Mouse (Mus musculus) kidney, postnatal 0 days (tissue): ENCODE measurements around the gene Iqsec1. TPM values are rescaled to one million over a fixed set of nuclear protein-coding genes. Genes with fewer than 3 reads are reported as not detected.

Experiments used
- ATAC-seq: fragments of 200-750 bp; cut with Nextera tagmentation; replicated peaks from 2 replicates; pipeline ENCODE4 v1.8.0; 2017; ENCODE audit warnings: low read depth, moderate number of reproducible peaks, moderate TSS enrichment, moderate library complexity; ENCODE audit not compliant: low FRiP score
- DNase-seq: peaks from one replicate; pipeline ENCODE4 v3.0.0-alpha.2; 2016; ENCODE audit warnings: low spot score
- H3K27ac ChIP-seq: fragments of 300-500 bp; sonication (generic); 2 replicates; pipeline ENCODE4 v1.5.1; 2014; ENCODE audit warnings: mild to moderate bottlenecking
- H3K27me3 ChIP-seq: fragments of 300-500 bp; sonication (generic); 2 replicates; pipeline ENCODE4 v1.6.1; 2014; ENCODE audit warnings: low read length, mixed read lengths; ENCODE audit not compliant: insufficient read depth
- H3K36me3 ChIP-seq: fragments of 300-500 bp; sonication (generic); 2 replicates; pipeline ENCODE4 v1.6.1; 2014; ENCODE audit warnings: low read length, mixed read lengths; ENCODE audit not compliant: insufficient read depth
- H3K4me1 ChIP-seq: fragments of 300-500 bp; sonication (generic); replicated peaks from 2 replicates; pipeline ENCODE4 v1.6.1; 2014; ENCODE audit warnings: antibody characterized with exemption, low read length, mixed read lengths; ENCODE audit not compliant: insufficient read depth
- H3K4me2 ChIP-seq: fragments of 300-500 bp; sonication (generic); 2 replicates; pipeline ENCODE4 v1.6.1; 2014; ENCODE audit warnings: mild to moderate bottlenecking, low read length, moderate library complexity, mixed read lengths
- H3K4me3 ChIP-seq: fragments of 300-500 bp; sonication (generic); replicated peaks from 2 replicates; pipeline ENCODE4 v1.5.1; 2014; ENCODE audit warnings: low read depth, low read length
- H3K9ac ChIP-seq: fragments of 300-500 bp; sonication (generic); 2 replicates; pipeline ENCODE4 v1.6.1; 2014; ENCODE audit warnings: low read depth, low read length
- H3K9me3 ChIP-seq: fragments of 300-500 bp; sonication (generic); replicated peaks from 2 replicates; pipeline ENCODE4 v1.6.1; 2016; ENCODE audit warnings: low read length, inconsistent platforms, mixed read lengths
- CTCF ChIP-seq: IDR thresholded peaks from 2 replicates; pipeline ENCODE4 v1.5.1; 2016; ENCODE audit warnings: antibody characterized with exemption, low read depth, mild to moderate bottlenecking, moderate library complexity
- WGBS: fragments of 180-500 bp; shearing (Covaris S2); extraction: QIAGEN DNeasy Blood & Tissue Kit; methylation state at CpG from one replicate; pipeline ENCODE4 v1.1.7; 2014; 5-methylcytosine and 5-hydroxymethylcytosine counted together
- microRNA-seq: library from miRNA; unstranded; fragments of <30 nt; microRNA quantifications from one replicate; pipeline ENCODE4, GENCODE M21; 2016
- polyA plus RNA-seq: library from polyadenylated mRNA; unstranded; fragments of >200 nt; fragmentation: Nextera tagmentation; extraction: Ambion mirVana; gene quantifications from 2 replicates; pipeline ENCODE4 v1.2.1, GENCODE M21; 2015

Gene Iqsec1
- polyA plus RNA-seq, 1 experiment from 2014 or later: 12.3 TPM

DNA sequence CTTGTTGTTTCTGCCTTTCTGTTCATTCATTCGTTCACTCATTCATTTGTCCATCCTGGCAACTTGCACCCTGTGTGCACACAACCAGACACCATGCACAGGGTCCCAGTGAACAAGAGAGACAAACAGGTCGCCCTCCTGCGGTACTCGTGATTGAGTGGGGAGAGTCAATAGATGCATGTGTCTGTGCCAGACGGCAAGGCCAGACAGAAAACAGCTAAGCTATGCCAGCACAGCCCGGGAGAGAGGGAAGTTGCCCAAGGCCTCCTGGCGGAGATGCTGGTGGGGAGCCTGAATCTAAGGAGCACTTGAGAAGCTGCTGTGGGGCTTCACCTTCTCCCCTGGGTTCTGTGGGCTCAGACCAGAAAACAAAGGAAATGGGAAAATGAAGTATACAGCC is 373.1 kb downstream of the Iqsec1 start:
- H3K36me3 ChIP-seq: no peaks in the 10 kb centered on the region
- no peaks in the 10 kb centered on the region for H3K9me3 ChIP-seq
- H3K9ac ChIP-seq: no peak overlapping the region
- H3K27me3 ChIP-seq: no peaks in the 10 kb centered on the region
- DNase-seq (no peak), ATAC-seq (no peak)
- no peak overlapping the region for H3K27ac ChIP-seq
- no peak overlapping the region for H3K4me2 ChIP-seq
- no peak for TF ChIP-seq CTCF
- peaks cover 18% of the 10 kb centered on the region for H3K4me1 ChIP-seq
- WGBS: 83% methylated on average over 7 of the region's 7 CpGs
- no peak overlapping the region for H3K4me3 ChIP-seq

DNA sequence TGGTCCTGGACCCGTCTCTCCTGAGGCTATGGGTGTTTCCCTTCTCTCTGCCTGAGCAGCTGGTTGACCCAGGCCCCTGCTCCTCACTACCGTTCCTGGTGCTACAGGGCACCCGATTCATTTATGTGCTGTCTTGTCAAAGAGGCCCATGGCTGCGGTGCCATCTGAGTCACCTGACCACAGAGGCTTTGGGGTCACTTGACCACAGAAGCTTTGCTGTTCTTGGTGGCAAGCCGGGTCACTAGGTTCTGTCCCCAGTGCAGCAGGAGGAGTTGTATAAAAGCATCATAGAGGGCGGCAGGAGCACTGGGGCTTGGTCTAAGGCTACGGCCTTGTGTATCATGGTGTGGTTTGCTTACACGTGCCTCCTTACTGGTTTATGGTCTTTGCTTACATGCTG is 375.2 kb downstream of the Iqsec1 start:
- H3K27ac ChIP-seq: no peak overlapping the region
- 76% methylated on average over 8 of the region's 8 CpGs for WGBS
- no peak overlapping the region for H3K9ac ChIP-seq
- no peak overlapping the region for H3K4me2 ChIP-seq
- no peaks in the 10 kb centered on the region for H3K9me3 ChIP-seq
- no peak for TF ChIP-seq CTCF
- no peak for ATAC-seq
- no peaks in the 10 kb centered on the region for H3K36me3 ChIP-seq
- H3K4me3 ChIP-seq: no peak overlapping the region
- no peaks in the 10 kb centered on the region for H3K27me3 ChIP-seq
- 0 out of 2 replicates have a peak, but pooled peaks cover 1% of the 10 kb centered on the region for H3K4me1 ChIP-seq
- no peak for DNase-seq

DNA sequence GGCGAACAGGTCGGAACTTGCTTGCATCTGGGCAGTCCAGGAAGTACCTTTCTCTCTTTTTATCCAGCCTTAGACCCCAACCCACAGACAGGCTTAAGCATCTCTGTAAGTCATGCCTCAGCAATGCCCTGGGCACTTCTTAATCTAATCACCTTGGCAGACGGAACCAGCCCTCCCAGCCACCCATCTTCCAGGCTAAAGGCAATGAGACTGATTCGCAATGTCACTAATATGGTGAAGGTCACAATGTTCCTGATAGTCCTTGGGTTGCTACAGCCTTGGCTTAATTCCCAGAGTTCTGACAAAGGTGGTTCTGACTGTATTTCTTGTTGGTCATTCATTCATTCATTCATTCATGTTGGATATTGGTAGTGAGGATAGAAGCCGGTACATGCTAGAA is 378.2 kb downstream of the Iqsec1 start:
- Histone ChIP-seq H3K4me2 (no peak overlapping the region), H3K27ac (no peak overlapping the region), H3K36me3 (no peaks in the 10 kb centered on the region), H3K9me3 (no peaks in the 10 kb centered on the region), H3K4me3 (no peak overlapping the region), H3K4me1 (0 out of 2 replicates have a peak, but pooled peaks cover 7% of the 10 kb centered on the region), H3K9ac (no peak overlapping the region), H3K27me3 (no peaks in the 10 kb centered on the region)
- no peak for DNase-seq
- TF ChIP-seq CTCF: no peak
- no peak for ATAC-seq
- 95% methylated on average over 5 of the region's 5 CpGs for WGBS

DNA sequence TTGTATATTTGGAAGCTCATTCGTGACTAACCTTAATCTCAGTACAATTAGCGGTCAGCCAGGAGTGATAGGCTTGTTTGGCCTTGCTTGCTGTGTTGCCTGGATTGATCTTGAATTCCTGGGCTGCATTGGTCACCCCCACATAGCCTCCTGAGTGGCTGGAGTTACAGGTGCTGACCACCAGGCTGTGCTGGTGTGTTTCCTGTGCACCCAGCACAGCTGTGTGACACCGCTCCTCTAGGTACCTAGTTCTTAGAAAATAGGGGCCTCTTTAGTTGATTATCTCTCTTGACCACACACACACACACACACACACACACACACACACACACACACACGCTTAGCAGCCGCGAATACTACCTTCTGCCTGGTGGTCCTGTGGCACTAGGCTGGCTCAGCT is 380.3 kb downstream of the Iqsec1 start:
- no peak overlapping the region for H3K4me3 ChIP-seq
- peak; percentile 65 for TF ChIP-seq CTCF
- H3K27me3 ChIP-seq: no peaks in the 10 kb centered on the region
- ATAC-seq (0 out of 2 replicates have a peak, but pooled peaks have one; percentile 22), DNase-seq (peak; percentile 70)
- H3K4me1 ChIP-seq: 0 out of 2 replicates have a peak, but pooled peaks cover 7% of the 10 kb centered on the region
- H3K4me2 ChIP-seq: no peak overlapping the region
- 55% methylated on average over 6 of the region's 6 CpGs for WGBS
- H3K9me3 ChIP-seq: no peaks in the 10 kb centered on the region
- no peaks in the 10 kb centered on the region for H3K36me3 ChIP-seq
- no peak overlapping the region for H3K27ac ChIP-seq
- no peak overlapping the region for H3K9ac ChIP-seq

DNA sequence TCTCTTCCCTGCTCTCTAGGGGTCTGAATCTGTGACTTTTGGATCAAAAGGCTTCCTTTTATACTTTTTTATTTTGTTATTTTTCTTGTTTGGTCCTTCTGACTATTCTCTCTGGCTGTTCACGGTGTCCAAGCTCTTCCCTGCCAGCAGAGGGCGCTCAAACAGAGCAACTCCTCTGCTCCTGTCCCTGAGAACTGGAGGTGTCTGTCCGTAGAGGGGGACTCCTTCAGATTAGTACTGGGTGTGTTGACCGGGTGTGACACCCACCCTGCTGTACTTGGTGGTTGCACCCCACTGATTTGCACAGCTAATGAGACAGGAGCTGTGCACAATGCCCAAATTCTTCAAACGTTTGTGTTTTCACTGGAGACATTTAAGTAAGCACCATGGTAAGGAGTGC is 381.3 kb downstream of the Iqsec1 start:
- Histone ChIP-seq H3K27me3 (no peaks in the 10 kb centered on the region), H3K4me2 (no peak overlapping the region), H3K9ac (no peak overlapping the region), H3K27ac (no peak overlapping the region), H3K36me3 (no peaks in the 10 kb centered on the region), H3K9me3 (no peaks in the 10 kb centered on the region), H3K4me3 (no peak overlapping the region), H3K4me1 (0 out of 2 replicates have a peak, but pooled peaks cover 7% of the 10 kb centered on the region)
- no peak for ATAC-seq
- peak; percentile 88 for DNase-seq
- peak; percentile 86 for TF ChIP-seq CTCF
- WGBS: 13% methylated on average over 5 of the region's 5 CpGs

DNA sequence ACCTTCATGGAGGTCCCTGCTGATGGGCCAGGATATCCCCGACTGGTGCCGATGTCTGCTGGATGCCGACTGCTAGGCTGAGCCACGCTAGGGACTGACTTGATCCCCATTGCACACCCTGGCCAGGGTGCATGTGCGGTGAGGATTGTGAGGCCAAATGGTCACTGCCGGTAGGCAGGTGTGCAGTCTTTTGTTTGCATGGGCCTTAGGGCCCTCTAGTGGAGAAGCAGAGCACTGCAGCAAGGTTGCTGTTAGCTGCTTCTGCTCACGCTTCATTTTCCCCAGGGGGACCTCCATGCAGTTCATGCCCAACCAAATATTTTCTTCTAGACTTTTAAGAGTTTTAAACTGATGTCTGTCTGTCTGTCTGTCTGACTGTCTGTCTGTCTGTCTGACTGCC is 381.9 kb downstream of the Iqsec1 start:
- 32% methylated on average over 7 of the region's 7 CpGs for WGBS
- 0 out of 2 replicates have a peak, but pooled peaks cover 7% of the 10 kb centered on the region for H3K4me1 ChIP-seq
- H3K4me2 ChIP-seq: no peak overlapping the region
- no peaks in the 10 kb centered on the region for H3K9me3 ChIP-seq
- H3K4me3 ChIP-seq: no peak overlapping the region
- TF ChIP-seq CTCF: peak; percentile 85
- H3K27me3 ChIP-seq: no peaks in the 10 kb centered on the region
- no peak overlapping the region for H3K27ac ChIP-seq
- ATAC-seq (no peak), DNase-seq (peak; percentile 82)
- no peak overlapping the region for H3K9ac ChIP-seq
- no peaks in the 10 kb centered on the region for H3K36me3 ChIP-seq

Small RNA genes lying within 50 kb of the gene (microRNA-seq; reads per million reads assigned to microRNA genes)
- not detected for gene Gm24816

Other genes with a start within 250 kb of the Iqsec1 start
- 11.7 and 14.1 TPM in 2 replicates for gene Nup210, start 128.1 kb upstream of the Iqsec1 start, polyA plus RNA-seq
- 16.2 and 17.3 TPM in 2 replicates for gene Hdac11, start 168.0 kb upstream of the Iqsec1 start, polyA plus RNA-seq
- 20.9 and 22.0 TPM in 2 replicates for gene Fbln2, start 223.8 kb upstream of the Iqsec1 start, polyA plus RNA-seq